Mouse (Mus musculus) ES-E14 (cell line): ENCODE results near the gene Kif21a.

ENCODE experiments used
- CHD2 ChIP-seq: IDR thresholded peaks from 2 replicates; pipeline ENCODE4 v1.6.1; 2014; ENCODE audit warnings: mild to moderate bottlenecking, low read depth, low read length, inconsistent platforms
- ZNF384 ChIP-seq: IDR thresholded peaks from 2 replicates; pipeline ENCODE4 v1.6.1; 2012; ENCODE audit warnings: low read depth, low read length, inconsistent platforms

DNA sequence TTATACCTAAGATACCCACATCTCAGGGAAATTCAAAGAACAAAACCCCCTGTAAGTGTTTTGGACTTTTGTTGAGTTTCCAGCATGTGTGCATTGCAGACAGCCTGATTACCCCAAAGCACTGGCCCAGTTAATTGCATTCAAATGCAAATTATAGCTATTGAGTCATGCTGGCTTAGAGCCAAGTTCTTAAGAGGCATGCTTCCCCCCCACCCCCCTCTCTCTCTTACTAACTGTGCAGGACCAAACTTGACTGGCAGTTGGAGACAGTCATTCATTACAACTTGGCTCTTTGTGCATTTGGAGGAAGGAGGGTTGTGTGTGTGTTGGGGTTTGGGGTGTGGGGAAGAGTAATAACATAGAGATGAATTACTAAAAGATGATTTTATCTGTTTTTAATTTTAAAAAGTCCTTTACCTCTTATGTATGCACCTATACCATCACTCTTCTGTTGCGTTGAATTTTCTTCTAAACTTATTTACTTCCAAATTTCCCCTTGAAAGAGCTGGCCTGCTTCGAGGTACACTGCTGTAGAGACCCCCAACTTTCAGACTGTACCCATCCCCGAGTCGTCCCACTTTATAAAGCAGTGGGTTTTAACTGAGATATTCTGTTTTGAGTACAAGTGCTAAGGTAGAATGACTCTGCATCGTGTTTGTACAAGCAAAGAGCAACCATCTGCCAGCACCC is 6.6 kb upstream of the Kif21a start:
- TF ChIP-seq ZNF384 (no peak), CHD2 (no peak; the same call in 1 of the 2 replicates)
